Mouse (Mus musculus) heart, adult 2 months (tissue): ENCODE measurements around the gene Flad1. TPM values are rescaled to one million over a fixed set of nuclear protein-coding genes. Genes with fewer than 3 reads are reported as not detected.

Experiments used
- DNase-seq, 2 experiments: peaks; one replicate each; pipeline ENCODE4 v3.0.0; 2021
- H3K27ac ChIP-seq: fragments of 200-600 bp; 2 replicates; pipeline ENCODE4 v1.8.1; 2022
- H3K27me3 ChIP-seq: fragments of 200-500 bp; 2 replicates; pipeline ENCODE4 v1.6.1; 2012; ENCODE audit warnings: mild to moderate bottlenecking, low read length, inconsistent platforms, mixed read lengths; ENCODE audit not compliant: control insufficient read depth, insufficient read depth
- H3K36me3 ChIP-seq: fragments of 200-500 bp; 2 replicates; pipeline ENCODE4 v1.6.1; 2012; ENCODE audit warnings: low read length, inconsistent platforms; ENCODE audit not compliant: control insufficient read depth, insufficient read depth
- H3K4me1 ChIP-seq: fragments of 200-500 bp; 2 replicates; pipeline ENCODE4 v1.6.1; 2011; ENCODE audit warnings: low read length; ENCODE audit not compliant: control insufficient read depth, insufficient read depth
- H3K4me3 ChIP-seq: fragments of 200-600 bp; 2 replicates; pipeline ENCODE4 v1.8.1; 2022
- H3K79me2 ChIP-seq: fragments of 200-500 bp; replicated peaks from 2 replicates; pipeline ENCODE4 v1.6.1; 2012; ENCODE audit warnings: mild to moderate bottlenecking, inconsistent platforms, low read length, moderate library complexity, mixed read lengths; ENCODE audit not compliant: control insufficient read depth, insufficient read depth
- H3K9ac ChIP-seq: fragments of 200-500 bp; 2 replicates; pipeline ENCODE4 v1.6.1; 2012; ENCODE audit warnings: low read depth, mild to moderate bottlenecking, control low read depth, inconsistent platforms, low read length, mixed read lengths
- CTCF ChIP-seq: fragments of 200-600 bp; IDR thresholded peaks from 2 replicates; pipeline ENCODE4 v1.8.1; 2022; ENCODE audit warnings: antibody characterized with exemption, mild to moderate bottlenecking, moderate library complexity
- EP300 ChIP-seq: fragments of 200-500 bp; IDR thresholded peaks from 2 replicates; pipeline ENCODE4 v1.6.1; 2011; ENCODE audit warnings: low read depth, low read length, control low read depth; ENCODE audit not compliant: insufficient read depth
- POLR2A ChIP-seq: fragments of 200-500 bp; IDR thresholded peaks from 2 replicates; pipeline ENCODE4 v1.6.1; 2011; ENCODE audit warnings: mild to moderate bottlenecking, low read depth, low read length, control low read depth; ENCODE audit not compliant: insufficient read depth
- WGBS: fragments of 180-500 bp; shearing (Covaris S2); methylation state at CpG from one replicate; pipeline ENCODE4 v1.1.7; 2018; 5-methylcytosine and 5-hydroxymethylcytosine counted together
- intact Hi-C: fragments of 180-260 bp; cut with DNase I; formaldehyde crosslinking; loops from one replicate; pipeline ENCODE4 v1.15.1; 2025
- polyA plus RNA-seq: library from polyadenylated mRNA; depleted of rRNA; stranded (reverse); fragments of >200 nt; gene quantifications from 2 replicates; pipeline ENCODE4 v1.2.3, GENCODE M21; 2012
- total RNA-seq, 2 experiments: library from RNA; stranded (reverse); gene quantifications; 2 replicates each; pipeline ENCODE4 v1.2.3; 2021

Flad1 gene
- total and polyA plus RNA-seq, 3 experiments = 56.1 to 81.3 (median 59.7) TPM

GRCm38 (mm10) chr3:89393605-89394004, 18.1 kb downstream of the Flad1 start:
- intact Hi-C loops = loop anchor here (2.0 kb wide), 1 partner anchor 39 kb away; no protein-coding TSS in a partner anchor
- 0% methylated on average over 15 of the region's 15 CpGs for WGBS
- Histone ChIP-seq H3K4me1 (peaks cover 9% of the 10 kb centered on the region), H3K36me3 (no peaks in the 10 kb centered on the region), H3K27me3 (no peaks in the 10 kb centered on the region), H3K79me2 (no peaks in the 10 kb centered on the region), H3K4me3 (peak overlapping the region; percentile 83), H3K9ac (peak overlapping the region; percentile 82), H3K27ac (peak overlapping the region; percentile 99)
- TF ChIP-seq CTCF (no peak), POLR2A (peak; percentile 90), EP300 (peak; percentile 40; the same call in 1 of the 2 replicates)
- peak; percentile 99 for DNase-seq

DNA sequence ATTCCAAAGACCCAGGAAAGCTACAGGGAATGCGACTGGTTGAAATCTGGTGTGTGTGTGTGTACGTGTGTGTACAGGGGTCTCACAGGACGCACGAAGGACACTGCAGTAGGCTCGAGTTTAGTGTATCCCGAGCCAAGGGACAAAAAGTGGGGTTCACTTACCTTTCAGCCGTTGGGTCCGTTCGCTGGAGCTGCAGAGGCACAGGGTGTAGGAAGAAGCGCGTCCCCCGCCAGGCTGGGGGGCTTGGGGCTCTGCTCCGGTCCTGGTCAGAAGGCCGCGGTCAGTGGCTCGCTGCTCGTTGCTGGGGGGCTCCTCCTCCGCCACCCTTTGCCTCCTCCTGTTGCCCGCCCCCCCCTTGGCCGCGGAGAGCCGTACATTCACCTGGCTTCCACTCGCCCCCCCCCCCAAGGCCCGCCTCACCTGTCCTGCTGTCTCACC, 18.8 kb downstream of the Flad1 start:
- peak; percentile 61 to 67 for DNase-seq
- Histone ChIP-seq H3K9ac (peak overlapping the region; percentile 75), H3K36me3 (no peaks in the 10 kb centered on the region), H3K4me3 (peak overlapping the region; percentile 78), H3K79me2 (no peaks in the 10 kb centered on the region), H3K4me1 (peaks cover 13% of the 10 kb centered on the region), H3K27ac (peak overlapping the region; percentile 94), H3K27me3 (no peaks in the 10 kb centered on the region)
- intact Hi-C loops = loop anchor here (2.0 kb wide), 1 partner anchor 38 kb away; no protein-coding TSS in a partner anchor
- no peak for TF ChIP-seq CTCF
- no peak for TF ChIP-seq POLR2A
- no peak for TF ChIP-seq EP300
- 0% methylated on average over 24 of the region's 24 CpGs for WGBS

- intact Hi-C loops = loop anchor here (2.0 kb wide), 1 partner anchor 37 kb away; no protein-coding TSS in a partner anchor
- WGBS = under 1% methylated on average over 53 of the region's 56 CpGs
- peak overlapping the region; percentile 94 for H3K27ac ChIP-seq
- H3K36me3 ChIP-seq = no peaks in the 10 kb centered on the region
- H3K9ac ChIP-seq = peak overlapping the region; percentile 75
- TF ChIP-seq CTCF (no peak), POLR2A (peak; percentile 53), EP300 (0 out of 2 replicates have a peak, but pooled peaks have one; percentile 26)
- peak overlapping the region; percentile 78 for H3K4me3 ChIP-seq
- H3K4me1 ChIP-seq = peaks cover 13% of the 10 kb centered on the region
- no peaks in the 10 kb centered on the region; the same call in 1 of the 2 replicates for H3K79me2 ChIP-seq
- no peaks in the 10 kb centered on the region for H3K27me3 ChIP-seq
- DNase-seq = peak; percentile 81 to 86
These were observed 19.8 kb downstream of the Flad1 start for GRCm38 (mm10) chr3:89391663-89392511.

DNA sequence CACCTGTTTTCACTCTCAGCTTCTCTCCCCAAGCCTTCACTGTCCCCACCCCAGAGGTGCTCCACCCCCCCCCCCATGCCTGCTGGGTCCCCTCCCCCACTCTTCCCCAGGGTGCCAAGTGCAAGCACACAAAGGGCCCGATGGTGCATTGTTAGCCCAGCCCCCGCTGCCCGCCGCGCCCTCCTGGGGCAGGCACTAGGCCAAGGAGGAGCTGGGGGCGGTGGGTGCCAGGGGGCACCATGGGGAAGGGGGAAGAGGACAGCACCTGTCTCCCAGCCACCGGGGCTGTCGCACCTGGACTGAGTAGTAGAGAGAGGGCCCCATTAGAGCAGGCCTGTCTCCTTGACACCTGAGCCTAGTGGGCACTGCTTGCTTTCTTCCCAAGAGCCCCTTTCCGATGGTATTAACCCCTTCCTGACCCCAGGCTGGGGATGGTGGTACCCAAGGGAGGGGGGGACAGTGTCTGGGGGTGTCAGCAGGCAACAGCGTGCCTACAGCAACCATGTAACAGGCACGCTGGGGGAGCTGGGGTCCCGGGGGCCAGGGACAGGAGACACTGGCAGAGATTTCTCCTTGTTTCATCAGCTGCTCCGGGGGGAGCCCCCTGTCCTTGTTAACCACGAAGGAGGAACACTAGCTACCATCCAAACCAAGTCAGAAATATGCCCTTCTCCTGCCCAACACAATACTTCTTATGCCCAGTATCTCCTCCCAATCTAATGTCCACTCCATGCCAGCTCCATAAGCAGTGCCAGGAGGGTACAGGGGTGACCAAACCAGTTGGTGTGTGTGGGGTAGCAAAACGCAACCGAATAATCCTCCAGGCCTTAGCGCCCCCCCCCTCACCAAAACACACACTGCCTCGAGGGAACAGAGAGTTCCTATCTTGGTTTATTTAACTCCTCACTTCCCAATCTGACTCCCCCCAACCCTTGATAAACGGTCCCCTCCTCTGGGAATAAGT, 20.7 kb downstream of the Flad1 start:
- intact Hi-C loops = no loop called here
- no peaks in the 10 kb centered on the region for H3K27me3 ChIP-seq
- peak overlapping the region; percentile 78 for H3K4me3 ChIP-seq

GRCm38 (mm10) chr3:89390111-89390515, 21.6 kb downstream of the Flad1 start:
- H3K9ac ChIP-seq = 0 out of 2 replicates have a peak overlapping the region, but pooled peaks have one; percentile 20
- 25% methylated on average over 5 of the region's 5 CpGs for WGBS
- DNase-seq = peak; percentile 63 to 78
- no peaks in the 10 kb centered on the region for H3K27me3 ChIP-seq
- no peaks in the 10 kb centered on the region for H3K36me3 ChIP-seq
- H3K27ac ChIP-seq = peak overlapping the region; percentile 94
- TF ChIP-seq CTCF (no peak), POLR2A (peak; percentile 52; the same call in 1 of the 2 replicates), EP300 (peak; percentile 61; the same call in 1 of the 2 replicates)
- peaks cover 13% of the 10 kb centered on the region for H3K4me1 ChIP-seq
- H3K4me3 ChIP-seq = no peak overlapping the region
- H3K79me2 ChIP-seq = no peaks in the 10 kb centered on the region; the same call in 1 of the 2 replicates
- intact Hi-C loops = no loop called here

More for the DNA sequence above, 20.7 kb downstream of the Flad1 start:
- TF ChIP-seq POLR2A (no peak), CTCF (no peak), EP300 (no peak)
- 19% methylated on average over 19 of the region's 19 CpGs for WGBS
- H3K27ac ChIP-seq = peak overlapping the region; percentile 94
- peak; percentile 61 to 62 for DNase-seq
- H3K9ac ChIP-seq = peak overlapping the region; percentile 75
- H3K79me2 ChIP-seq = no peaks in the 10 kb centered on the region; the same call in 1 of the 2 replicates
- no peaks in the 10 kb centered on the region for H3K36me3 ChIP-seq
- H3K4me1 ChIP-seq = peaks cover 13% of the 10 kb centered on the region
